Mouse (Mus musculus) forebrain, embryonic 16.5 days (tissue): ENCODE data around the gene Btbd35f30. TPM values are rescaled to one million over a fixed set of nuclear protein-coding genes. Genes with fewer than 3 reads are reported as not detected.
"Not testable (repeated sequence)": the region's sequence is repeated elsewhere in the genome, so short reads cannot be mapped to it uniquely, and the experiment has no call there.

Source experiments
- ATAC-seq: fragments of 200-750 bp; cut with Nextera tagmentation; 2 replicates; pipeline ENCODE4 v1.8.0; 2017; ENCODE audit warnings: mild to moderate bottlenecking, moderate library complexity
- H3K27ac ChIP-seq: fragments of 300-500 bp; sonication (generic); 2 replicates; pipeline ENCODE4 v1.5.1; 2014; ENCODE audit warnings: low read length, control low read depth
- H3K27me3 ChIP-seq: fragments of 300-500 bp; sonication (generic); replicated peaks from 2 replicates; pipeline ENCODE4 v1.6.1; 2014; ENCODE audit warnings: low read length; ENCODE audit not compliant: control insufficient read depth, insufficient read depth
- H3K36me3 ChIP-seq: fragments of 300-500 bp; sonication (generic); 2 replicates; pipeline ENCODE4 v1.6.1; 2014; ENCODE audit not compliant: control insufficient read depth, insufficient read depth
- H3K4me1 ChIP-seq: fragments of 300-500 bp; sonication (generic); replicated peaks from 2 replicates; pipeline ENCODE4 v1.6.1; 2014; ENCODE audit warnings: low read length; ENCODE audit not compliant: control insufficient read depth, insufficient read depth
- H3K4me2 ChIP-seq: fragments of 300-500 bp; sonication (generic); 2 replicates; pipeline ENCODE4 v1.6.1; 2014; ENCODE audit warnings: mild to moderate bottlenecking, low read length, control low read depth
- H3K4me3 ChIP-seq: fragments of 300-500 bp; sonication (generic); replicated peaks from 2 replicates; pipeline ENCODE4 v1.5.1; 2014; ENCODE audit warnings: mild to moderate bottlenecking, low read length, control low read depth
- H3K9ac ChIP-seq: fragments of 300-500 bp; sonication (generic); replicated peaks from 2 replicates; pipeline ENCODE4 v1.6.1; 2014; ENCODE audit warnings: low read depth, low read length, control low read depth
- H3K9me3 ChIP-seq: fragments of 300-500 bp; sonication (generic); 2 replicates; pipeline ENCODE4 v1.6.1; 2016; ENCODE audit warnings: low read length; ENCODE audit not compliant: control insufficient read depth
- WGBS: fragments of 180-500 bp; shearing (Covaris S2); extraction: QIAGEN DNeasy Blood & Tissue Kit; methylation state at CpG from one replicate; pipeline ENCODE4 v1.1.7; 2014; 5-methylcytosine and 5-hydroxymethylcytosine counted together
- polyA plus RNA-seq: library from polyadenylated mRNA; unstranded; fragments of >200 nt; fragmentation: Nextera tagmentation; extraction: Ambion mirVana; gene quantifications from 2 replicates; pipeline ENCODE4 v1.2.1, GENCODE M21; 2015

Gene Btbd35f30
- polyA plus RNA-seq = not detected in 2 replicates

DNA sequence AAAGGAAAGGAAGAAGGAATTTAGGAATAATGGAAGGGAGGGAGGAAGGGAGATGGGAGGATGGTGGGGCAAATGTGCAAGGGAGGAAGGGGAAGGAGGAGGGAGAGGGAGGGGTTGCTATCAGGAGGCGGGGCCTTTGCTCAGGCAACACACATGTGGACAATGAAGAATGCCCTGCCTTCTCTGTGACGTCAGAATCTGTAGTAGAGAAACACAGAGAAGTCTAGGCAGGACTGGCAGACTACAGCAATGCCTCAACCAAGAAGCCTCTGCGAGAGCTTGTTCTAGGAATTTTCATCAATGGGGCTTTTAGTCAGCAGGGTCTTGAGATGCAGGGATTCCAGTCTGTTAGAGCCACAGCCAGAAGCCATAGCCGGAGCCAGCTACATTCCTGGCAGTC is at the start of gene Btbd35f30:
TSS of gene Btbd35f30 (plus strand) at position 301 of the 400 bp plus-strand sequence.
- H3K4me2 ChIP-seq, H3K27ac ChIP-seq, H3K27me3 ChIP-seq, ATAC-seq, H3K4me3 ChIP-seq, H3K4me1 ChIP-seq, H3K9me3 ChIP-seq, H3K36me3 ChIP-seq, H3K9ac ChIP-seq: not testable (repeated sequence)
- WGBS = no CpG with 5 or more reads among the region's 4 CpGs

DNA sequence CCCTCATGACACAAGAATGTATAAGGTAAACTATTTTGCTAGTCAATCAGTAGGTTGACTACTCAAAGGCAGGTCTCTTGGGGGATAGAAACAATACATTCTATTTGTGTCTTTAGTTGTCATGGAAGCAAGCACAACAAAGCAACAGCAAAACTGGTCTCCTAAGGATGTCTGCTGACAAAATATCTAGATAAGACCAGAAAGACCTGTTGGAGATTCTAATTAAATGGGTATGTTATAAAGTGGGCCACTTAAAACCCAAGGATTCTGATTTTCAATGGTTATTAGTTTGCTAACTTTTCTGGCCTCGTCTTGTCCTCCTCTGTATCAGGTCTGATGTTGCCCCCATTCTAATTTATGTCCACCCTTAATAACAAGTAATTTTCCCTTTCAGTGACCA is 47.0 kb downstream of the Btbd35f30 start, which contains the start of gene Gm21789:
TSS of gene Gm21789 (plus strand) at position 301 of the 400 bp plus-strand sequence.
- H3K4me2 ChIP-seq, H3K9ac ChIP-seq, H3K27me3 ChIP-seq, H3K4me1 ChIP-seq, H3K9me3 ChIP-seq, ATAC-seq, H3K27ac ChIP-seq, H3K4me3 ChIP-seq, H3K36me3 ChIP-seq: not testable (repeated sequence)
- WGBS = no CpG with 5 or more reads among the region's 1 CpGs

Other genes starting within 250 kb of the Btbd35f30 start
- not detected in 2 replicates for gene Gm5926, start 243.9 kb upstream of the Btbd35f30 start, polyA plus RNA-seq
- gene Btbd35f21, start 168.5 kb upstream of the Btbd35f30 start, polyA plus RNA-seq = not detected in 2 replicates
- not detected in 2 replicates for gene Gm21789, start 47.1 kb downstream of the Btbd35f30 start, polyA plus RNA-seq
- not detected in 2 replicates for gene Btbd35f5, start 79.3 kb downstream of the Btbd35f30 start, polyA plus RNA-seq